Mouse (Mus musculus) bone marrow, adult 2 months (tissue): Measurements from ENCODE around the gene Rp9. TPM values are rescaled to one million over a fixed set of nuclear protein-coding genes. Genes with fewer than 3 reads are reported as not detected.
"Not testable (repeated sequence)": the region's sequence is repeated elsewhere in the genome, so short reads cannot be mapped to it uniquely, and the experiment has no call there.

ENCODE experiments used
- H3K27ac ChIP-seq: fragments of 200-500 bp; 2 replicates; pipeline ENCODE4 v1.5.1; 2012; ENCODE audit warnings: low read depth, mild to moderate bottlenecking, control low read depth, inconsistent platforms, low read length; ENCODE audit not compliant: control insufficient read depth, poor library complexity, insufficient read depth
- H3K4me1 ChIP-seq: fragments of 200-500 bp; 2 replicates; pipeline ENCODE4 v1.6.1; 2011; ENCODE audit warnings: low read length; ENCODE audit not compliant: control insufficient read depth, insufficient read depth
- H3K4me3 ChIP-seq: fragments of 200-500 bp; replicated peaks from 2 replicates; pipeline ENCODE3; 2011; ENCODE audit warnings: mild to moderate bottlenecking, low read depth, low read length, control low read depth; ENCODE audit not compliant: control insufficient read depth
- CTCF ChIP-seq: fragments of 200-500 bp; IDR thresholded peaks from 2 replicates; pipeline ENCODE4 v1.5.1; 2011; ENCODE audit warnings: low read length, control low read depth; ENCODE audit not compliant: control insufficient read depth, insufficient read depth
- POLR2A ChIP-seq: fragments of 200-500 bp; IDR thresholded peaks from 2 replicates; pipeline ENCODE4 v1.6.1; 2011; ENCODE audit warnings: low read depth, mild to moderate bottlenecking, control low read depth, low read length, borderline replicate concordance; ENCODE audit not compliant: control insufficient read depth
- WGBS: fragments of 180-500 bp; shearing (Covaris S2); methylation state at CpG from one replicate; pipeline ENCODE4 v1.1.7; 2018; 5-methylcytosine and 5-hydroxymethylcytosine counted together
- polyA plus RNA-seq: library from polyadenylated mRNA; stranded (reverse); fragments of >200 nt; gene quantifications from 2 replicates; pipeline ENCODE4 v1.2.4, GENCODE M21; 2011; ENCODE audit warnings: low replicate concordance; ENCODE audit not compliant: missing spikeins, insufficient read depth, insufficient read length

The Rp9 gene
- polyA plus RNA-seq, 1 experiment = 64.8 TPM

GRCm38 (mm10) chr9:22405414-22405813, 64.1 kb downstream of the Rp9 start:
- no peaks in the 10 kb centered on the region for H3K4me1 ChIP-seq
- no peak overlapping the region for H3K27ac ChIP-seq
- H3K4me3 ChIP-seq = no peak overlapping the region
- WGBS = 78% methylated on average over 3 of the region's 3 CpGs
- TF ChIP-seq CTCF = no peak
- no peak for TF ChIP-seq POLR2A

GRCm38 (mm10) chr9:22403501-22403900, 66.0 kb downstream of the Rp9 start:
- not testable (repeated sequence) for H3K4me3 ChIP-seq, H3K27ac ChIP-seq, H3K4me1 ChIP-seq
- 57% methylated on average over 2 of the region's 2 CpGs for WGBS

- no peak for TF ChIP-seq POLR2A
- Histone ChIP-seq H3K4me1 (no peaks in the 10 kb centered on the region), H3K4me3 (no peak overlapping the region), H3K27ac (no peak overlapping the region)
- 50% methylated on average over 3 of the region's 3 CpGs for WGBS
Measured at GRCm38 (mm10) chr9:22402976-22403375, 66.6 kb downstream of the Rp9 start.

GRCm38 (mm10) chr9:22402001-22402400, 67.5 kb downstream of the Rp9 start:
- no peaks in the 10 kb centered on the region for H3K4me1 ChIP-seq
- no peak overlapping the region for H3K4me3 ChIP-seq
- H3K27ac ChIP-seq = no peak overlapping the region
- TF ChIP-seq POLR2A (no peak), CTCF (no peak)
- WGBS = 82% methylated on average over 6 of the region's 6 CpGs

GRCm38 (mm10) chr9:22399021-22399420, 70.5 kb downstream of the Rp9 start:
- H3K4me1 ChIP-seq = peaks cover 3% of the 10 kb centered on the region; the same call in 1 of the 2 replicates
- 81% methylated on average over 4 of the region's 4 CpGs for WGBS
- no peak overlapping the region for H3K27ac ChIP-seq
- no peak for TF ChIP-seq CTCF
- no peak for TF ChIP-seq POLR2A
- no peak overlapping the region for H3K4me3 ChIP-seq

- no peak overlapping the region for H3K4me3 ChIP-seq
- H3K4me1 ChIP-seq = peaks cover 3% of the 10 kb centered on the region; the same call in 1 of the 2 replicates
- no peak for TF ChIP-seq POLR2A
- no peak for TF ChIP-seq CTCF
- no peak overlapping the region for H3K27ac ChIP-seq
- 35% methylated on average over 2 of the region's 2 CpGs for WGBS
Measured at GRCm38 (mm10) chr9:22394725-22395124, 74.8 kb downstream of the Rp9 start.

- H3K27ac ChIP-seq = no peak overlapping the region
Measured at GRCm38 (mm10) chr9:22390390-22390789, 79.2 kb downstream of the Rp9 start.

GRCm38 (mm10) chr9:22389736-22390245, 79.8 kb downstream of the Rp9 start:
- H3K4me1 ChIP-seq = peaks cover 3% of the 10 kb centered on the region; the same call in 1 of the 2 replicates
- TF ChIP-seq CTCF (no peak), POLR2A (no peak)
- no peak overlapping the region for H3K4me3 ChIP-seq
- 46% methylated on average over 6 of the region's 6 CpGs for WGBS
- H3K27ac ChIP-seq = no peak overlapping the region

More at GRCm38 (mm10) chr9:22390390-22390789, 79.2 kb downstream of the Rp9 start:
- 72% methylated on average over 5 of the region's 5 CpGs for WGBS
- Histone ChIP-seq H3K4me3 (no peak overlapping the region), H3K4me1 (peaks cover 3% of the 10 kb centered on the region; the same call in 1 of the 2 replicates)
- TF ChIP-seq CTCF (no peak), POLR2A (no peak)

GRCm38 (mm10) chr9:22389021-22389476, 80.5 kb downstream of the Rp9 start, which contains the start of gene Anln:
TSS of gene Anln (minus strand) at chr9:22389188.
- WGBS = under 1% methylated on average over 42 of the region's 44 CpGs
- TF ChIP-seq POLR2A = peak; percentile 95
- peak; percentile 24; the same call in 1 of the 2 replicates for TF ChIP-seq CTCF
- H3K4me1 ChIP-seq = no peaks in the 10 kb centered on the region; the same call in 1 of the 2 replicates
- peak within 1 kb of the TSS; percentile 99 for H3K4me3 ChIP-seq
- H3K27ac ChIP-seq = peak within 1 kb of the TSS; percentile 90
